Mouse (Mus musculus) hindbrain, embryonic 14.5 days (tissue): ENCODE measurements at regions not wholly inside any gene's neighbourhood (a gene's known extent, or its start where the extent isn't known, plus 50 kb on each side); places are given as distances from the start of the nearest gene placed in this dataset.

Experiments used
- ATAC-seq: fragments of 200-750 bp; cut with Nextera tagmentation; 2 replicates; pipeline ENCODE4 v1.8.0; 2017; ENCODE audit warnings: moderate number of reproducible peaks, mild to moderate bottlenecking, moderate TSS enrichment, moderate library complexity; ENCODE audit not compliant: low FRiP score
- DNase-seq: peaks from one replicate; pipeline ENCODE4 v3.0.0-alpha.2; 2015; ENCODE audit warnings: low spot score
- H3K27ac ChIP-seq: fragments of 300-500 bp; sonication (generic); 2 replicates; pipeline ENCODE4 v1.5.1; 2014; ENCODE audit warnings: mild to moderate bottlenecking, moderate library complexity
- H3K27me3 ChIP-seq: fragments of 300-500 bp; sonication (generic); 2 replicates; pipeline ENCODE4 v1.6.1; 2014; ENCODE audit warnings: mild to moderate bottlenecking, low read length, mixed read lengths; ENCODE audit not compliant: control insufficient read depth, insufficient read depth
- H3K36me3 ChIP-seq: fragments of 300-500 bp; sonication (generic); replicated peaks from 2 replicates; pipeline ENCODE4 v1.6.1; 2014; ENCODE audit not compliant: control insufficient read depth, insufficient read depth
- H3K4me1 ChIP-seq: fragments of 300-500 bp; sonication (generic); replicated peaks from 2 replicates; pipeline ENCODE4 v1.6.1; 2014; ENCODE audit warnings: antibody characterized with exemption, low read length, mixed read lengths; ENCODE audit not compliant: control insufficient read depth, insufficient read depth
- H3K4me2 ChIP-seq: fragments of 300-500 bp; sonication (generic); replicated peaks from 2 replicates; pipeline ENCODE4 v1.6.1; 2014; ENCODE audit warnings: mild to moderate bottlenecking, moderate library complexity
- H3K4me3 ChIP-seq: fragments of 300-500 bp; sonication (generic); replicated peaks from 2 replicates; pipeline ENCODE4 v1.5.1; 2014; ENCODE audit warnings: mild to moderate bottlenecking, low read length
- H3K9ac ChIP-seq: fragments of 300-500 bp; sonication (generic); 2 replicates; pipeline ENCODE4 v1.6.1; 2014
- H3K9me3 ChIP-seq: fragments of 300-500 bp; sonication (generic); 2 replicates; pipeline ENCODE4 v1.6.1; 2016; ENCODE audit warnings: low read length; ENCODE audit not compliant: control insufficient read depth
- WGBS: fragments of 180-500 bp; shearing (Covaris S2); extraction: QIAGEN DNeasy Blood & Tissue Kit; methylation state at CpG from one replicate; pipeline ENCODE4 v1.1.7; 2014; 5-methylcytosine and 5-hydroxymethylcytosine counted together

DNA sequence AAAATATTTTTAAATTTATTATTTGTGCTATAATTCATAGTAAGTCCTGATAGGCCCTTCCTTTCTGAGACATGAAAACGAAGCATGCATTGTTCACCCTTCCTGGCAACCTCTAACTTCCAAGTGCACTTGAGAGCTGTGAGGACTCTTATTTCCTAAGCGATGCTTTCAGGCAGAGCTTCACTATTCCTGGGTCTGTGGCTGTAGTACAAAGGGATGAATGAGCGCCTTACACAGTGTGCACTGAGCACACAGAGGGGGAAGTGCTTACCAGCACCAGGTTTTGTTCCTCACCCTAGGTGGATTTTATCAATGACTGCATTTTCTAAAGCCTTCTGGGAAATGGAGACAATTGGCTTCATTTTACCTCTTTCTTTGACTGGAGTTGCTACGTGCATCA is 428.4 kb upstream of the Intu start:
- no peaks in the 10 kb centered on the region for H3K27me3 ChIP-seq
- 13% methylated on average over 4 of the region's 4 CpGs for WGBS
- no peak overlapping the region for H3K27ac ChIP-seq
- H3K4me1 ChIP-seq = 0 out of 2 replicates have a peak, but pooled peaks cover 4% of the 10 kb centered on the region
- no peak overlapping the region for H3K4me3 ChIP-seq
- peaks cover 4% of the 10 kb centered on the region; the same call in 1 of the 2 replicates for H3K9me3 ChIP-seq
- no peaks in the 10 kb centered on the region for H3K36me3 ChIP-seq
- ATAC-seq (no peak; the same call in 1 of the 2 replicates), DNase-seq (no peak)
- no peak overlapping the region for H3K4me2 ChIP-seq
- H3K9ac ChIP-seq = no peak overlapping the region

DNA sequence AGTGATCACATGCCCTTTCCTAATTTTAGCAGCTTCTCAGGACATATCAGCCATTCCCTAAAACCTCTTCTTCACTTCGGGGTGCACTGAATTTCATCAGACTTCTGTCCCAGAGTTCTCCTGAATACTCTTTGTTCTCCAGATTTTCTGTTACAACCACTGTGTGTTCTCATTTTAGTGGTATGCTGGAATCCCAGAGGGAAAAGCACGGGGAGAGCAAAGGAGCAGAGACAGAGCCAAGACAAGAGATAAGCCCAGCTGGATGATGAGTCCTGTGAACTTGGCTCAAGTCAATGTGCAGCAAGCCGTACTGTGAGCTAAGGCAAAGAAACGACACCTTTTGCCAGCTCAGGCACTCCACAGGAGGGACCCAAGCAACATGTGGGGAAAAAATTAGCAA is 416.3 kb upstream of the Intu start:
- WGBS = 50% methylated on average over 4 of the region's 4 CpGs
- peaks cover 6% of the 10 kb centered on the region; the same call in 1 of the 2 replicates for H3K4me1 ChIP-seq
- H3K36me3 ChIP-seq = no peaks in the 10 kb centered on the region
- H3K9me3 ChIP-seq = no peaks in the 10 kb centered on the region
- H3K9ac ChIP-seq = no peak overlapping the region
- ATAC-seq (no peak), DNase-seq (no peak)
- H3K27ac ChIP-seq = no peak overlapping the region
- no peak overlapping the region for H3K4me3 ChIP-seq
- H3K4me2 ChIP-seq = no peak overlapping the region
- H3K27me3 ChIP-seq = no peaks in the 10 kb centered on the region

DNA sequence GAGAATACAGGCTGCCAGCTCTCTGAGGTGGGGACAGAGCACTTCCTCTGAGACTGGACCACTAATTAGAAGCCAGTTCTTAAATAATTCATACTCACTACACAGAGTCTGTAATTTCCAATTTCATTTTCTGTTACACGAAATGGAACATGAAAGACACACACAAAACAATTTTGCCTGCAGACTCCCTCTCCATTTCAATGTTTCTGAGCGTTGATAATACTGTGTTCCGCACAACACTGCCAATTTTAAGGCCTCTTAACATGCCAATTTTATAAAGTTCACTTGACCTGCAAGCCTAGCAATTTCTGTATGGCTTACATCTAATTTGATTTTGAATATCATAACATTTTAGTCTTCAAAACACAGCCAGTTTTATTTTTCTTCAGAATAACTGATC is 412.5 kb upstream of the Intu start:
- Histone ChIP-seq H3K9me3 (no peaks in the 10 kb centered on the region), H3K36me3 (no peaks in the 10 kb centered on the region), H3K4me1 (peaks cover 15% of the 10 kb centered on the region), H3K4me3 (no peak overlapping the region), H3K4me2 (no peak overlapping the region), H3K27me3 (no peaks in the 10 kb centered on the region), H3K27ac (no peak overlapping the region), H3K9ac (no peak overlapping the region)
- no peak for DNase-seq
- no peak for ATAC-seq
- 65% methylated on average over 3 of the region's 3 CpGs for WGBS

DNA sequence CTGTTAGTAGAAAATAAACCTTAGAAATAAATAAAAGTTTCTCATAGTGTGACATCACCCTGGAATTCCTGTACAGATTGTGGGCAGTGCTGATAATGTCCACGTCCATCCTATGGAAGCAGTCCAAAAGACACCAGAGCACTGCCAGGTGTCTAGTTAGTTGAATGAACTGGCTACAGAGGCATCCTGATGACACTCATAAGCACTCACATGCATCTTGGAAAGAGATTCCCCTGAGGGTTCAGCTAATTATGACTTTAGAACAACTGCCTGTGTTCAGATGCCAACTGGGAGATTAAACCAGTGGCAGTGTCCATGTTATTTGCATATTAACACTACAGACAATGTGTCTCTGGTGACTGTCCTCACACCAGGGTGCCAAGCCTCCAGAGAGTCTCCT is 411.6 kb upstream of the Intu start:
- no peak overlapping the region for H3K27ac ChIP-seq

DNA sequence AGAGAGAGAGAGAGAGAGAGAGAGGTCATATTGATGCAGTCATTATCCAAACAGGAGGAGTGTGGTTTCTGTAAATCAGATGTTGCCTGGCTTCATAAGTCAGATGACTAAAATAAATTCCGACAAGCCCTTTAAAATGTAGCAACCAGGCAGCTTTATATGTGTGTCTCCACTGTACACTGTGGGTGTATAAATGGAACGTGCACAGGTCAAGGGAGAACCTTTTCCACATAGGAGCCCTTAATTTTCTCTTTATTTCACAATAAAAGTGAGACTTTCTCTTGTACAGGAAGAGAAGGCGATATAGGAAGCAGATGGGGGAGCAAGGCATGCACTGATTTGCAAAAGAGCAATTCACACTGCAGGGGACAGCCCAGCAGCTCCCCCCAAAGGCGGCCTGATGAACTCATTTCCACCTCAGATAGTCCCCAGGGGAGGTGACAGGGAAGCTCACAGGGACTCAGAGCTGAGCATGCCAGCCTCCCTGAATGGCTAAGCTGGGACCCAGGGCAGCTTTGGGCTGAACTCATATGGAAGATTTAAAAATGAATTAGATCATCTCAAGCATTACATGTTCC is 410.7 kb upstream of the Intu start:
- DNase-seq (peak; percentile 66), ATAC-seq (peak; percentile 80; the same call in 1 of the 2 replicates)
- Histone ChIP-seq H3K27me3 (no peaks in the 10 kb centered on the region), H3K36me3 (no peaks in the 10 kb centered on the region), H3K4me3 (no peak overlapping the region), H3K27ac (no peak overlapping the region), H3K4me1 (peaks cover 15% of the 10 kb centered on the region), H3K9ac (no peak overlapping the region), H3K4me2 (no peak overlapping the region), H3K9me3 (no peaks in the 10 kb centered on the region)
- WGBS = 20% methylated on average over 4 of the region's 4 CpGs

More for the DNA sequence above, 411.6 kb upstream of the Intu start:
- no peak for ATAC-seq
- H3K9ac ChIP-seq = no peak overlapping the region
- no peaks in the 10 kb centered on the region for H3K9me3 ChIP-seq
- no peak overlapping the region for H3K4me2 ChIP-seq
- DNase-seq = no peak
- H3K27me3 ChIP-seq = no peaks in the 10 kb centered on the region
- H3K36me3 ChIP-seq = no peaks in the 10 kb centered on the region
- H3K4me3 ChIP-seq = no peak overlapping the region
- 30% methylated on average over 1 of the region's 1 CpGs for WGBS
- peaks cover 15% of the 10 kb centered on the region for H3K4me1 ChIP-seq

DNA sequence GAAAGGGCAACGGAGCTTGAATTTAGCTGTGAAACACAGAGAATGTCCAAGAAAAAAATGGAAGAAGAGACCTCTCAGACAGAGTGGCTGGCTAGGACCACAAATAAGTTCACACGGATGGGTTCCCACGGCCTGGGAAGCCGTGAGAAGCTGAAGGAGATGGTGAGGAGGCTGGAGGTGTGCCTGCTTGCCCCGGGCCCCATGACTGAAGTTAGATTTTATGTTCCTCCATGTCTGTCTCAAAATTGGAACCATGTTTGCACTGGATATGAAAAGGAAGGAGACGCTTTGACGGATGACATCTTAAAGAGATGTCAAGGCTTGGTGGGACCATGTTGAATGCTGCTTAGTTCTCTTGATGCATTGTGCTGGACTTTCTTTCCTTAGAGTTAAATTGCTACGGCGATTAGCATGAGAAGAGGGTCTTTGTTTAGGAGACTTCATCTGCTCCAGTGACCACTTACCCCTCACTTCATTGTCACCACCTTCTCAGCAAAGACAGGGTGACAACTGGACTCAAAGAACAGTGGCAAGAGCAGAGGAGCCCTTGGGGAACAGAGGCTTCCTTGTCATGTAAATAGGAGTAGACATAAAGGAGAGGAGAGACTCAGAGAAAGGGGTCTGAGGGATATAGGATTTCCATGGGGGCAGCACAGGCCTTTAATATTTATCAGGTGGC is 407.4 kb upstream of the Intu start:
- Histone ChIP-seq H3K4me1 (peaks cover 15% of the 10 kb centered on the region), H3K36me3 (no peaks in the 10 kb centered on the region), H3K27me3 (no peaks in the 10 kb centered on the region), H3K4me2 (no peak overlapping the region), H3K27ac (no peak overlapping the region), H3K4me3 (no peak overlapping the region), H3K9ac (no peak overlapping the region), H3K9me3 (no peaks in the 10 kb centered on the region)
- no peak for DNase-seq
- ATAC-seq = no peak
- WGBS = 20% methylated on average over 9 of the region's 9 CpGs

DNA sequence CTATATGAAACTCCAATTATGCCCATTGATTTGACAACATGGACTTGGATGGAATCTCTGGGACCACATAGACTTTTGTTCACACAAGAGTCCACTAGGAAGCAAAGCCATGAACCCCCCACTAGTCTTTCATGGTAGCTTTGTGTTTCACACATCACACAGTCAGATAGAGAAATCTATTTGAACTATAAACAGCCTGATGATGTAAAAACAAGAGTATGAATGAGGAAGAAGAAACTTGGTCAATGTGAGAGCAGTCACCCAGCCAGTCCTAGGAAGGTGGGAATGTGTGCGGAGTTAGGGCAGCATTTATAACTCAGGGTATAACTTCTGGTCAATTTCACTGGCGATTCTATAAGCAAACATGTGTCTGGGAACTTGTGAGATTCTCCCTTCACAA is 404.2 kb upstream of the Intu start:
- ATAC-seq = no peak
- Histone ChIP-seq H3K4me1 (no peaks in the 10 kb centered on the region), H3K27ac (no peak overlapping the region), H3K9ac (no peak overlapping the region), H3K4me2 (no peak overlapping the region), H3K27me3 (no peaks in the 10 kb centered on the region), H3K4me3 (no peak overlapping the region), H3K36me3 (no peaks in the 10 kb centered on the region), H3K9me3 (no peaks in the 10 kb centered on the region)
- WGBS = 90% methylated on average over 2 of the region's 2 CpGs
- no peak for DNase-seq

DNA sequence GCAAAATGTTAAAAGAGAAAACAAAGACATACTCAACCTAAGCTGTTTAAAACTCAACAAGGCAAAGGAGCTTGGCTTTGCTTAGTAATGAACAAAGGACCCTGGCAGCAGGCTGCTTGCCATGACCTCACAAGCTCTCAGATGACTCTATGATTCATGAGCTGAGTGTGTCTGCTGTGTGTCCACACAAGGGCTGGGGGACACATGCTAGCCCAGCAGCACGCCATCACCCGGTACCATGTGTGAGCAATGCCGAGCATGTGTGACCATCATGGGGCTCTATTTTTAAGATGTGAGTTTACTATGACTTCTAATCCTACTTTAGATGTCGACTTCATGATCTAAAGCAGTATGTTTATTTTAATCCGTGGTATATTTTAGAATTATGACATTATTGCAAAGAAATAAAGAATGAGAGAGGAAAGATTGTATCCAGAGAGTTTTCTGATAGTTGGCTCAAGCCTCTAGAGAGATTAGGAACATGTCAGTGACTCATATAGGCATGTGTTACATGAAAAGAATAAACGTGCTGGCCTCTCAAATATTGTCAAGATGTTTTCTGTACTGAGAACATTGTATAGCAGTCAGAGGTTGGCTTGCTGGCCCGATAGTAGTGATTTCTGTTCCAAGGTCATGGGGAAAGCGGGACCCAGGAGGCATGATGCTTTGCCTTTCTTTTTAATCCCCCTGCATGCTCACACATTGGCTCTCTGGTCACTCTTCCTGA is 400.1 kb upstream of the Intu start:
- no peak for ATAC-seq
- H3K4me1 ChIP-seq = no peaks in the 10 kb centered on the region

DNA sequence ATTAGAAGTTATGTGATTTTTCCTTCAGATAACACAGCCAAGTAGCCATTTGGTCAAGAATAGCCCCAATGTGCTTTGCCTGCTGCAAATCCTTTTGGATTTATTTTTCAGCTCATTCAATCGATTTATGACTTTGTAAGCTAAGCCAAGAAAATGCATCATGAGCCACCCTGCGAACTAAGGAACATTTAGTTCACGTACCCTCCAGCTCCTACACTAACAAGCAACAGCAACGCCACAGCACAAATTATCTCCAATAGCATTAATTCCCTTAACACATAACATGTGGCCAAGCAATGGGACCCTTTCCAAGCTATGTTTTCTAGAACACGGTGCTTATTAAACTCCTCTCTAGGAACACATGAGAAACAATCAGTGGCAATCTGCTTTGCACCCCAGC is 392.4 kb upstream of the Intu start:
- Histone ChIP-seq H3K4me3 (no peak overlapping the region), H3K9ac (no peak overlapping the region), H3K27ac (no peak overlapping the region), H3K4me2 (no peak overlapping the region), H3K4me1 (no peaks in the 10 kb centered on the region), H3K9me3 (no peaks in the 10 kb centered on the region), H3K36me3 (no peaks in the 10 kb centered on the region), H3K27me3 (no peaks in the 10 kb centered on the region)
- 88% methylated on average over 5 of the region's 5 CpGs for WGBS
- no peak for DNase-seq
- ATAC-seq = no peak

More for the DNA sequence above, 400.1 kb upstream of the Intu start:
- Histone ChIP-seq H3K9me3 (no peaks in the 10 kb centered on the region), H3K4me2 (no peak overlapping the region), H3K4me3 (no peak overlapping the region), H3K36me3 (no peaks in the 10 kb centered on the region), H3K27me3 (no peaks in the 10 kb centered on the region), H3K27ac (no peak overlapping the region), H3K9ac (no peak overlapping the region)
- WGBS = 87% methylated on average over 8 of the region's 8 CpGs
- DNase-seq = no peak
